Mouse (Mus musculus) CH12.LX (cell line): ENCODE results near the gene Amer3.

Experiments
- CTCF ChIP-seq, 2 experiments: IDR thresholded peaks in 1 of 2; conservative IDR thresholded peaks in 1 of 2; 2 replicates each; pipeline ENCODE4 v1.5.1; 2011 to 2012; ENCODE audit warnings: low read depth in 2 of 2, low read length in 2 of 2, improper control_type of control experiment in 1 of 2, inconsistent platforms in 1 of 2, mild to moderate bottlenecking in 1 of 2, moderate library complexity in 1 of 2
- E2F4 ChIP-seq: IDR thresholded peaks from 2 replicates; pipeline ENCODE4 v1.6.1; 2011; ENCODE audit warnings: low read depth, low read length, improper control_type of control experiment; ENCODE audit not compliant: insufficient replicate concordance
- JUND ChIP-seq: conservative IDR thresholded peaks from 2 replicates; pipeline ENCODE4 v1.6.1; 2011; ENCODE audit warnings: low read depth, low read length, improper control_type of control experiment
- MAZ ChIP-seq: IDR thresholded peaks from 2 replicates; pipeline ENCODE4 v1.6.1; 2012; ENCODE audit warnings: low read depth, mild to moderate bottlenecking, inconsistent platforms, low read length, improper control_type of control experiment, moderate library complexity

DNA sequence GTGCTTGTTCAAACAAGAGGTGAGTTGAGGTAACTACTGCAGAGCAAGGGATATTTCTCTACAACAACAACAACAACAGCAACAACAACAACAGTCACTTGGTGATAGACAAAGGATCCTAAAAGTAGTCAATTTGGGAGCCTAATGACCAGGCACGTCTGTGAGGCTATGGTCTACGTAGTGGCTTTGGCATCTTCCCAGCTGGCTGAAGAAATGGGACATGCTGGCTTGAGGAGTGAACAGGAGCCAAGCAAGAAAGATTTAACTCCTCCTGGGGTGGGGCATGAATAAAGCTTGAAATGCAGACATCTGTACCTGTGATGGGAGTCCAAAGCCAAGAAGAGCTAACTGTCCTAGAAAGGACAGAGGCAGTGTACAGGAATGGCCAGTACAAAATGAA is 34.3 kb downstream of the Amer3 start:
- no peak for TF ChIP-seq CTCF (conservative IDR thresholded peaks at IDR 0.05 in 1 of 2, IDR thresholded peaks at IDR 0.05 in 1 of 2; ENCODE audit: low read depth in 2 of 2, low read length in 2 of 2)
- TF ChIP-seq E2F4: no peak
- TF ChIP-seq JUND: no peak
- TF ChIP-seq MAZ: no peak
